Mouse (Mus musculus) midbrain, embryonic 12.5 days (tissue): Measurements from ENCODE around the gene Prrg4. TPM values are rescaled to one million over a fixed set of nuclear protein-coding genes. Genes with fewer than 3 reads are reported as not detected.
"Not testable (repeated sequence)": the region's sequence is repeated elsewhere in the genome, so short reads cannot be mapped to it uniquely, and the experiment has no call there.

Experiments used
- ATAC-seq: fragments of 200-750 bp; cut with Nextera tagmentation; 2 replicates; pipeline ENCODE4 v1.8.0; 2017; ENCODE audit warnings: low read depth, moderate TSS enrichment, moderate library complexity; ENCODE audit not compliant: low FRiP score
- H3K27ac ChIP-seq: fragments of 300-500 bp; sonication (generic); replicated peaks from 2 replicates; pipeline ENCODE4 v1.5.1; 2016; ENCODE audit warnings: mild to moderate bottlenecking
- H3K27me3 ChIP-seq: fragments of 300-500 bp; sonication (generic); 2 replicates; pipeline ENCODE4 v1.6.1; 2016; ENCODE audit warnings: mild to moderate bottlenecking
- H3K36me3 ChIP-seq: fragments of 300-500 bp; sonication (generic); 2 replicates; pipeline ENCODE4 v1.6.1; 2016
- H3K4me1 ChIP-seq: fragments of 300-500 bp; sonication (generic); 2 replicates; pipeline ENCODE4 v1.6.1; 2016
- H3K4me2 ChIP-seq: fragments of 300-500 bp; sonication (generic); replicated peaks from 2 replicates; pipeline ENCODE4 v1.6.1; 2016; ENCODE audit warnings: mild to moderate bottlenecking, moderate library complexity
- H3K4me3 ChIP-seq: fragments of 300-500 bp; sonication (generic); 2 replicates; pipeline ENCODE4 v1.5.1; 2016; ENCODE audit warnings: mild to moderate bottlenecking
- H3K9ac ChIP-seq: fragments of 300-500 bp; sonication (generic); replicated peaks from 2 replicates; pipeline ENCODE4 v1.6.1; 2016; ENCODE audit warnings: mild to moderate bottlenecking, moderate library complexity
- H3K9me3 ChIP-seq: fragments of 300-500 bp; sonication (generic); 2 replicates; pipeline ENCODE4 v1.6.1; 2016; ENCODE audit warnings: mild to moderate bottlenecking
- WGBS: fragments of 180-500 bp; shearing (Covaris S2); methylation state at CpG from one replicate; pipeline ENCODE4 v1.1.7; 2016; 5-methylcytosine and 5-hydroxymethylcytosine counted together
- polyA plus RNA-seq: library from polyadenylated mRNA; unstranded; fragments of >200 nt; fragmentation: Nextera tagmentation; extraction: Ambion mirVana; gene quantifications from 2 replicates; pipeline ENCODE4 v1.2.1, GENCODE M21; 2016

The Prrg4 gene
- polyA plus RNA-seq, 1 experiment from 2014 or later, result 0.73 TPM

DNA sequence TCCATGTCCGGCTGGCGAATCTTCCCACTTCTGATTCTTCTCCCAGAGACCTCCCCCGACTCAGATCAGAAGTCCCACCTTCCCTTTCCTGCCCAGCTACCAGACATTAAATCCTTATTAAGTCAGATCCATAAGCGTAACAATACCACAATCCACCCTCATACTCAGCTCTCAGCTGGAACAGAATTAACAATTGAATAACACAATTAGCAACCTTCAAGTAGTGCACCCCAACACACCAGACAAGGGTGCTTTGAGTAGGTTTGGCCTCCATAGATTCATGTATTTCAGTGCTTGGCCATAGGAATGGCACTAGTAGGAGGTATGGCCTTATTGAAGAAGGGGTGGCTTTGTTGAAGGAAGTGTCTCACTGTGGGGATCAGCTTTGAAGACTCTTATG, 23.5 kb downstream of the Prrg4 start:
- H3K9ac ChIP-seq, result no peak overlapping the region
- ATAC-seq, result no peak
- WGBS, result 85% methylated on average over 4 of the region's 4 CpGs

DNA sequence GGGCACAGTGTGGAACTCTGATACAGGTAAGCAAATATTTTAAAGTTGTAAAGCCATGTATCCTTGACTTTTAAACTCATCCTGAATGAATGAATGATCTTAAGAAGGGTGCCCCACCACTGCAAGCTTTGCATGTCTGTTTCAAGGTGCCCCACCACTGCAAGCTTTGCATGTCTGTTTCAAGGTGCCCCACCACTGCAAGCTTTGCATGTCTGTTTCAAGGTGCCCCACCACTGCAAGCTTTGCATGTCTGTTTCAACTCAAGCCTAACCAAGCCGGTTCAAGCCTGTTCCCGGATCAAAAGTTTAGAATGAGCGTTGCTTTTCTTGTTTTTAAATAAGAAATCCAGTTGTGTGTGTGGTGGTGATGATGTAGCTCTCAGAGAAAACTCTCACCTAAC, 30.9 kb downstream of the Prrg4 start:
- not testable (repeated sequence) for H3K27ac ChIP-seq, H3K4me2 ChIP-seq, H3K36me3 ChIP-seq, H3K9me3 ChIP-seq, H3K27me3 ChIP-seq, ATAC-seq, H3K9ac ChIP-seq, H3K4me3 ChIP-seq
- 88% methylated on average over 3 of the region's 3 CpGs for WGBS
- H3K4me1 ChIP-seq, result peaks cover 20% of the 10 kb centered on the region

More for the DNA sequence above, 23.5 kb downstream of the Prrg4 start:
- Histone ChIP-seq H3K36me3 (no peaks in the 10 kb centered on the region), H3K27me3 (no peaks in the 10 kb centered on the region), H3K4me3 (no peak overlapping the region), H3K4me2 (no peak overlapping the region), H3K9me3 (no peaks in the 10 kb centered on the region), H3K4me1 (no peaks in the 10 kb centered on the region), H3K27ac (no peak overlapping the region)

DNA sequence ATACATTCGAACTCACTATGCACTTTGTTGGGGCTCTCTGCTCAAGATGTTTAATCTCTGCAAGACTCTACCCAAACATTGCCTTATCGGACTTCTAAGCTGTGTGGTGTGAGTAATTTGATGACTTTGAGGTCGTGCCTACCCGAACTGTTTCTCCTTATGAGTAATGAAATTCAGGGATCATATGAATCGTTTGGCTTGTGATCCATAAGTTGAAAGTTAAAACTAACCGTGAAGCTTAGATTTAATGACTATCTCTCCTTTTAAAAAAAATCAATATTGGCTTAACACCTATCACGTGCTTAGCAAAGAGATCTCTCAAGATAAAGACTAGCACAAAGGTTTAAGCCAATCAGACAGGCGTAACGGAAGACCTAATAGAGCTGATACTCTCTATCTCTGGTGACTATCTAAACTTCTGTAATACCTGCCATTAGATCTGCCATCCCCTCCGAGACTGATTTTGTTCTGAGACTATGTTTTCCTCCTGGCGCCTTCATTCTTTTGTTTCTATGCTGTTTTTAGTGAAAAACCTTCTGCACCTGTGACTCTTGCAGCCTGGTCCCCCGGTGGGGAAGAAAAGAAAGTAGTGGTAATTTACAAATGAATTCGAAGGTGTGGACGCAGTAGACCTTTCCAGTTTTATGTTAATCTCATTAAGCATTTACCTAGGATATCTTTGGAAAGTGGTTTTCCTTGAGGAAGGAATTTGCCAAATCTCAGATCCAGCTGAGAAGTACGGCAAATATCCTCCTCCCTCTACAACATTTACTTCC, 31.9 kb downstream of the Prrg4 start:
- Histone ChIP-seq H3K4me3 (peak overlapping the region; percentile 95), H3K36me3 (no peaks in the 10 kb centered on the region), H3K4me2 (peak overlapping the region; percentile 64), H3K27ac (peak overlapping the region; percentile 99), H3K4me1 (peaks cover 29% of the 10 kb centered on the region), H3K27me3 (no peaks in the 10 kb centered on the region), H3K9me3 (no peaks in the 10 kb centered on the region), H3K9ac (peak overlapping the region; percentile 99)
- ATAC-seq, result no peak
- WGBS, result 2% methylated on average over 15 of the region's 15 CpGs

DNA sequence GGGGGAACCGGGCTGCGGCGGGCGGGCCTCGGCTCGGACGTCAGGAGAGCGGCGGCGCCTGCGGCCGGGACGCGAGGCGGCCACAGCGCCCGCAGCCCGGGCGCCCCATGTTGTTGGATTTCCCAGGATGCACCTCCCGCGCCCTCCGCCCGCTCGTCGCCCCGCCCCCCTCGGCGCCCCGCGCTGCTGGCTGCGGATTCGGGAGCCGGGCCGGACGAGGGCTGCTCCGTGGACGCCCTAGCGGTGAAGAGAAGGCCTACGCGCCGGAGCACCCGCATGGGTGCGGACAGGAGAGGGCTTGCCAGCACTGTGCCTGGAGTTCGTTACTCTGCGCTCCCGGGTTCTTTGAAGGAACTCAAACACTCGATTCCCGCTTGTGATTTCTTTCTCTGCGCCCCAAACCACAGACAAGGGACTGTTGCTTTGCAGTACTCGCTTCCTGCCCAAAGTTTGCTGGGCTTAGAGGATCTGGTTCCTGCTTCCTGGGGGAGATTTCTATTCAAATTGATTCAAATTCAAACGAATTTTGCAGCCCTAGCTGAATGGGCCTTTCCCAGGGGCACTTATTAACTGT, 32.7 kb downstream of the Prrg4 start:
- peak overlapping the region; percentile 99 for H3K27ac ChIP-seq
- no peaks in the 10 kb centered on the region for H3K9me3 ChIP-seq
- under 1% methylated on average over 45 of the region's 51 CpGs for WGBS
- no peaks in the 10 kb centered on the region for H3K27me3 ChIP-seq
- H3K4me2 ChIP-seq, result peak overlapping the region; percentile 64
- peak overlapping the region; percentile 99 for H3K9ac ChIP-seq
- peak overlapping the region; percentile 95 for H3K4me3 ChIP-seq
- H3K36me3 ChIP-seq, result no peaks in the 10 kb centered on the region
- H3K4me1 ChIP-seq, result peaks cover 31% of the 10 kb centered on the region
- ATAC-seq, result peak; percentile 97

DNA sequence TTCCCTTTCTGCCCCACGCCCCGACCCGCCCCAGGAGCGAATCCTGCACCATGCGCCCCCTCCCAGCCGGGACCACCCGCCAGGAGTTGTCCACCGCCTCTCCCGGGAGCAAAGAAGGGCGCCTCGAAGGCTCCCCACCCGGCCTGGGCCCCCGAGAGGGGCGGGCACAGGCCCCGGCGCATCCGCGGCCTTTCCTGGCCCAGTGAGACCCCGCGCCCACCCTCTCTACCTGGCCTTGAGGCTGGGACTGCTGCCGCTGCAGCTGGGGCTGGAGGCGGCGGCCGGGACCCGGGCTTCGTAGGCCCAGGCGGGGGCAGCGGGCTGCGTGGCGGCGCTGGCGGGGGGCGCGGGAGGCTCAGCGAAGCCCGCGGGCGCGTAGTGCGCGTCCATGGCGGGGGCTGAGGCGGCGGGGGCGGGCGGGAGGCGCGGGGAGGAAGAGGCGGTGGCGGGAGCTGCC, 33.3 kb downstream of the Prrg4 start, which contains the start of gene Qser1:
Gene Qser1, minus strand, starts transcription at position 390 of the 457 bp plus-strand sequence.
- H3K4me2 ChIP-seq, result peak within 1 kb of the TSS; percentile 64
- H3K27ac ChIP-seq, result peak within 1 kb of the TSS; percentile 99
- no peaks in the 10 kb centered on the region for H3K9me3 ChIP-seq
- peak within 1 kb of the TSS; percentile 95 for H3K4me3 ChIP-seq
- H3K36me3 ChIP-seq, result no peaks in the 10 kb centered on the region
- H3K9ac ChIP-seq, result peak within 1 kb of the TSS; percentile 99
- peaks cover 31% of the 10 kb centered on the region for H3K4me1 ChIP-seq
- WGBS, result 0% methylated on average over 26 of the region's 50 CpGs
- no peaks in the 10 kb centered on the region for H3K27me3 ChIP-seq
- peak; percentile 73 for ATAC-seq

DNA sequence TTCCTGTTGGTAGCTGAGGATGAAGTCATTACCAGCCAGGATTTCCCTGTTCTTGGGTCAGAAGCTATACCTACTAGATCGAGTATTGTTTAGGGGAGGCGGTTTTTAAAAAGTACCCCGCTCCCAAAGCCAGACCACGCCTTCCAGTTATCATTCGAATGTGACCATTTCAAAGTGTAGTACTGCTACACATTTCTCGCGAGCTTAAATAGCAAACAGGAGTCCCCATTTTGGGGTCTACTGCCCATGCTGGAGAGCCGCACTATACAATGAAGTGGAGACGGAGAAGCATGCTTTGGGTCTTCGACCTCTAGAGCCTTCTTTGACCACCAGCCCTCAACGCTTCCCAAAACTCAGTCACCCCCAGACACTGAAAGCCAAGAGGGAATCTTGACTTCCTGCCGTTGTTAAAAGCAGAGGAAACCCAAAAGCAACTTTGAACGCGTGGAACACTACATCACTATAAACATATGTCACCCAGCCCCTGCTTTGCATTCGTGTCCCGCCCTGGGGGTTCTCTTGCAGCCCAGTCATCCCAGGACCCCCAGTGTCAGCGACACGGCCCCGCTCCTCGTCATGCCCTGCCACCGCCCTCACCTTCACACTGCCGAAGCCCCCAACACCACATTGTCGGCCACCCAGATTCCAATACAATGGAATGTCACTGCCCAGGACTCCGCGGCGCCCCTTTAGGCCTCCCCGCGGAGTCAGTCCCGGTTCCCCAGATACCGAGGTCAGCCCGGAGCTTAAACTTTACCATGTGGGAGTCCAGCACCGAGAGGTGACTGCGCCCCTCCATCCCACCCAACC, 33.9 kb downstream of the Prrg4 start:
- H3K27me3 ChIP-seq, result no peaks in the 10 kb centered on the region
- under 1% methylated on average over 33 of the region's 33 CpGs for WGBS
- H3K9me3 ChIP-seq, result no peaks in the 10 kb centered on the region
- peaks cover 31% of the 10 kb centered on the region for H3K4me1 ChIP-seq
- H3K4me2 ChIP-seq, result peak overlapping the region; percentile 64
- H3K9ac ChIP-seq, result peak overlapping the region; percentile 99
- no peaks in the 10 kb centered on the region for H3K36me3 ChIP-seq
- ATAC-seq, result peak; percentile 48
- H3K27ac ChIP-seq, result peak overlapping the region; percentile 99
- peak overlapping the region; percentile 95 for H3K4me3 ChIP-seq

DNA sequence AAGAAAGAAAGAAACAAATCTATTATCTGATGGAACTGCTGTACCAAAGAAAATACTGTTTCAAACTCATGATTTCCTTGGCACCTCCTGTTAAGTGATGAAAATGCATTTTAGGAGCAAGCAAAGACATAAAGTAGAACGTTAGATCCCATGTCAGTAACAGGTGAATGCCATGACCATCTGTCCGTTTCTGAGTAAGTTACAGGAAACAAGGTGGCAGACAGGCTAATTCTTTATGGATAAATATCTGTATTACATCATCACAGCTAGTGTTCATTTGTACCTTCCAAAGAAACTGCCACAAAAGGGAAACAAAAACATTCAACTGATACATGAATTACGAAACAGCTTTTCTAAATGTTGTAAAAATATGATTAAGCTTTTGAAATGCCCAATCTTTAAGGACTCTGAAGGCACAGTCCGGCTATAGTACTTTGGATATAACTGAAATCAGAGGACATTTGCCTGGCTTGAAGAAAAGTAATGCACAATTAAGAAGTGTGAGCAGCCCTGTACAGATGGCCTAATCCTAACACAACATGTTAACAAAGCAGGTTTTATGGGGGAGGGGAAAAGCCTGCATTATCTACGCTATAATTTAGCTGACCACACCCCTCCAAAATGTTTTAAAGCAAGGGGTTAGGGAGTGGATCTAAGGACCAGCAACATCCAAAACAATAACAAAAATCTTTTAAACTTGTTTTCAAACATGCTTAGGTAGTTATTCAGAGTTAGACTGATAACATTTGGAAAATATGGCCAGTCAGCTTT, 35.3 kb downstream of the Prrg4 start:
- peak overlapping the region; percentile 19; the same call in 1 of the 2 replicates for H3K4me3 ChIP-seq
- WGBS, result 52% methylated on average over 5 of the region's 5 CpGs
- H3K36me3 ChIP-seq, result 0 out of 2 replicates have a peak, but pooled peaks cover 6% of the 10 kb centered on the region
- H3K4me1 ChIP-seq, result peaks cover 31% of the 10 kb centered on the region
- 0 out of 2 replicates have a peak overlapping the region, but pooled peaks have one; percentile 7 for H3K27ac ChIP-seq
- no peak overlapping the region for H3K9ac ChIP-seq
- peak overlapping the region; percentile 64 for H3K4me2 ChIP-seq
- no peak for ATAC-seq
- no peaks in the 10 kb centered on the region for H3K27me3 ChIP-seq
- no peaks in the 10 kb centered on the region for H3K9me3 ChIP-seq

DNA sequence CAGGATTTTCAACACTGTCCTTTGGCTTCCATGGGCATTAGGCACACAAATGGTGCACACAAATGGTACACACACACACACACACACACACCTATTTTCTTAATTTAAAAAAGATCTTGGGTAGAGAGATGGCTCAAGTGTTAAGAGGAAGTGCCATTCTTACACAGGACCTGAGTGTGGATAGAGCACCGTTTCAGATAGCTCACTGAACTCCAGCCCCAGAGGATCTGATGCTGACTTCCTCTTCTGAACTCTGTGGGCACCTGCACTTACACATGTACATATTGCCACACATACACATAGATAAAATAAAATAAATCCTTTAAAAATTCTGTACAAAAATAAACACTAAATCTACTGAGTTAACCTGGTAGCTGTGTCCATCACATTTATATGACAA, 44.2 kb downstream of the Prrg4 start:
- Histone ChIP-seq H3K9me3 (no peaks in the 10 kb centered on the region), H3K36me3 (peaks cover 12% of the 10 kb centered on the region), H3K4me1 (no peaks in the 10 kb centered on the region), H3K27me3 (no peaks in the 10 kb centered on the region), H3K4me3 (no peak overlapping the region), H3K27ac (no peak overlapping the region), H3K4me2 (no peak overlapping the region), H3K9ac (no peak overlapping the region)
- no peak for ATAC-seq
- 93% methylated on average over 1 of the region's 1 CpGs for WGBS

Other genes starting within 250 kb of the Prrg4 start
- gene Tcp11l1, start 137.7 kb downstream of the Prrg4 start, polyA plus RNA-seq, result 68.4 and 73.4 TPM in 2 replicates
- gene Pin1rt1, start 133.5 kb downstream of the Prrg4 start, polyA plus RNA-seq, result not detected in 2 replicates
- 3.4 and 3.8 TPM in 2 replicates for gene Depdc7, start 107.0 kb downstream of the Prrg4 start, polyA plus RNA-seq
- 11.0 and 12.9 TPM in 2 replicates for gene Qser1, start 33.1 kb downstream of the Prrg4 start, polyA plus RNA-seq
- gene Ccdc73, start 17.9 kb upstream of the Prrg4 start, polyA plus RNA-seq, result 8.5 and 8.9 TPM in 2 replicates
- 234 and 236 TPM in 2 replicates for gene Eif3m, start 167.2 kb upstream of the Prrg4 start, polyA plus RNA-seq
- not detected in 2 replicates for gene Gm11060, start 242.1 kb upstream of the Prrg4 start, polyA plus RNA-seq